Mouse (Mus musculus): ENCODE results near the gene 1700006A11Rik. TPM values are rescaled to one million over a fixed set of nuclear protein-coding genes. Genes with fewer than 3 reads are reported as not detected.

The 1700006A11Rik gene
- polyA plus RNA-seq (2014; fragmentation: Illumina TruSeq; extraction: RNeasy Lipid Tissue Mini Kit (QIAGEN cat#74804); ENCODE audit: low read depth, low replicate concordance), result not detected

DNA sequence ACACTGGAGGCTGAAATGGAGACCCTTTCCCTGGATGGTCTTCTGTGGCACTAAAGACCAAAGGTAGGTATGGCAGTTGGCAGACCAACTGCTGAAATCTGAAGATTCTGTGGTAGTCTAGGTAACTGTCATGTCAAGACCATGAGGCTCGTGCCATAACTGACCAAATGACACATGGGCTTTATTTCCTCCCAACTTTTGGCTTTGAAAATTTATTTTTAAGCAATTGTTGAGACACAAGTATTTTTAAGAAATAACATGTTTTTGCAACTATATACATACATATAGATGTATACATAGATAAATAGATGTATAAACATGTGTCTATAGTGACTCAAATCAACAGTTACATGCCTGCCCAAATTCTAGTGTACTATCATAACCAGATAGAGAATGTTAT is at the start of gene 1700006A11Rik:
1700006A11Rik (minus strand) TSS at position 101 of the 400 bp plus-strand sequence.

Other genes starting within 250 kb of the 1700006A11Rik start
- 0.18 TPM for gene Tram1l1, start 105.2 kb downstream of the 1700006A11Rik start, polyA plus RNA-seq (2014; fragmentation: Illumina TruSeq; extraction: RNeasy Lipid Tissue Mini Kit (QIAGEN cat#74804); ENCODE audit: low read depth, low replicate concordance)
- not detected for gene 1700003H04Rik, start 155.1 kb upstream of the 1700006A11Rik start, polyA plus RNA-seq (2014; fragmentation: Illumina TruSeq; extraction: RNeasy Lipid Tissue Mini Kit (QIAGEN cat#74804); ENCODE audit: low read depth, low replicate concordance)

All from heart, adult 10 weeks (tissue).